Mouse (Mus musculus) myocyte (in vitro differentiated cells): ENCODE data around the gene Frrs1. TPM values are rescaled to one million over a fixed set of nuclear protein-coding genes. Genes with fewer than 3 reads are reported as not detected.
A peak's percentile ranks its signal among the peaks of the same experiment; 100 is the strongest.
"Not testable (repeated sequence)": the region's sequence is repeated elsewhere in the genome, so short reads cannot be mapped to it uniquely, and the experiment has no call there.

ENCODE experiments used
- H3K27me3 ChIP-seq: one replicate; pipeline ENCODE4 v1.6.1; 2011; ENCODE audit not compliant: control insufficient read depth, insufficient read depth, insufficient read length
- H3K36me3 ChIP-seq: one replicate; pipeline ENCODE4 v1.6.1; 2011; ENCODE audit not compliant: control insufficient read depth, insufficient read depth
- H3K4me2 ChIP-seq: one replicate; pipeline ENCODE4 v1.6.1; 2011; ENCODE audit warnings: low read depth, control low read depth
- H3K4me3 ChIP-seq: one replicate; pipeline ENCODE4 v1.5.1; 2011; ENCODE audit warnings: mild to moderate bottlenecking, control low read depth, moderate library complexity
- H3K79me2 ChIP-seq: one replicate; pipeline ENCODE4 v1.6.1; 2011; ENCODE audit not compliant: control insufficient read depth, insufficient read depth
- H3ac ChIP-seq: one replicate; pipeline ENCODE4 v1.6.1; 2011; ENCODE audit not compliant: control insufficient read depth, insufficient read length
- CEBPB ChIP-seq: IDR thresholded peaks from 2 replicates; pipeline ENCODE4 v1.6.1; 2011; ENCODE audit warnings: mild to moderate bottlenecking, moderate library complexity; ENCODE audit not compliant: poor library complexity, insufficient read depth, severe bottlenecking
- E2F4 ChIP-seq: IDR thresholded peaks from one replicate; pipeline ENCODE4 v1.6.1; 2011; ENCODE audit warnings: mild to moderate bottlenecking, control low read depth, moderate library complexity; ENCODE audit not compliant: insufficient read depth
- MAX ChIP-seq: IDR thresholded peaks from one replicate; pipeline ENCODE4 v1.6.1; 2011; ENCODE audit warnings: low read depth, mild to moderate bottlenecking, control low read depth
- MYOD1 ChIP-seq, 3 experiments: IDR thresholded peaks; one replicate each; pipeline ENCODE4 v1.6.1; 2011; ENCODE audit warnings: control low read depth in 2 of 3, low read depth in 2 of 3, mild to moderate bottlenecking in 2 of 3, moderate library complexity in 1 of 3; ENCODE audit not compliant: insufficient read length in 2 of 3, control insufficient read depth in 1 of 3
- MYOG ChIP-seq, 3 experiments: IDR thresholded peaks; one replicate each; pipeline ENCODE4 v1.6.1; 2011; ENCODE audit warnings: control low read depth in 2 of 3, low read depth in 2 of 3, mild to moderate bottlenecking in 2 of 3; ENCODE audit not compliant: insufficient read length in 2 of 3, control insufficient read depth in 1 of 3, insufficient read depth in 1 of 3
- POLR2A ChIP-seq: IDR thresholded peaks from one replicate; pipeline ENCODE4 v1.6.1; 2011; ENCODE audit warnings: low read depth, mild to moderate bottlenecking, control low read depth, moderate library complexity; ENCODE audit not compliant: insufficient read length
- POLR2AphosphoS2 ChIP-seq: IDR thresholded peaks from one replicate; pipeline ENCODE4 v1.6.1; 2011; ENCODE audit warnings: low read depth, control low read depth; ENCODE audit not compliant: insufficient read length
- REST ChIP-seq: IDR thresholded peaks from one replicate; pipeline ENCODE4 v1.6.1; 2011; ENCODE audit warnings: mild to moderate bottlenecking, control low read depth, moderate library complexity; ENCODE audit not compliant: insufficient read depth, insufficient read length
- SRF ChIP-seq: IDR thresholded peaks from one replicate; pipeline ENCODE4 v1.6.1; 2011; ENCODE audit warnings: low read depth; ENCODE audit not compliant: control insufficient read depth, insufficient read length
- TCF12 ChIP-seq: IDR thresholded peaks from one replicate; pipeline ENCODE4 v1.6.1; 2011; ENCODE audit warnings: mild to moderate bottlenecking, control low read depth; ENCODE audit not compliant: poor library complexity, insufficient read depth, severe bottlenecking
- TCF3 ChIP-seq: IDR thresholded peaks from one replicate; pipeline ENCODE4 v1.6.1; 2011; ENCODE audit warnings: low read depth, control low read depth; ENCODE audit not compliant: insufficient read length
- USF1 ChIP-seq: IDR thresholded peaks from one replicate; pipeline ENCODE4 v1.6.1; 2011; ENCODE audit warnings: low read depth, mild to moderate bottlenecking, control low read depth, moderate library complexity
- polyA plus RNA-seq: library from polyadenylated mRNA; unstranded; fragments of >200 nt; fragmentation: generic; extraction: Trizol; gene quantifications from one replicate; pipeline ENCODE4 v1.2.1, GENCODE M21; 2012; ENCODE audit warnings: missing spikeins

Frrs1 gene
- polyA plus RNA-seq: 12.7 TPM

- H3K79me2 ChIP-seq: peaks cover 14% of the 10 kb centered on the region
- H3K4me3 ChIP-seq: no peak within 1 kb of the TSS
- H3ac ChIP-seq: no peak within 1 kb of the TSS
- H3K36me3 ChIP-seq: no peaks in the 10 kb centered on the region
- no peaks in the 10 kb centered on the region for H3K27me3 ChIP-seq
- H3K4me2 ChIP-seq: no peak within 1 kb of the TSS
- no peak for TF ChIP-seq REST
Measured at GRCm38 (mm10) chr3:116858941-116859685, at the start of gene Frrs1. Gene Frrs1 (plus strand): TSS chr3:116859464.

- not testable (repeated sequence) for H3K27me3 ChIP-seq, H3K4me2 ChIP-seq, H3K4me3 ChIP-seq, H3ac ChIP-seq, H3K36me3 ChIP-seq
- H3K79me2 ChIP-seq: peaks cover 22% of the 10 kb centered on the region
Measured at GRCm38 (mm10) chr3:116810351-116810750, 48.9 kb upstream of the Frrs1 start.

DNA sequence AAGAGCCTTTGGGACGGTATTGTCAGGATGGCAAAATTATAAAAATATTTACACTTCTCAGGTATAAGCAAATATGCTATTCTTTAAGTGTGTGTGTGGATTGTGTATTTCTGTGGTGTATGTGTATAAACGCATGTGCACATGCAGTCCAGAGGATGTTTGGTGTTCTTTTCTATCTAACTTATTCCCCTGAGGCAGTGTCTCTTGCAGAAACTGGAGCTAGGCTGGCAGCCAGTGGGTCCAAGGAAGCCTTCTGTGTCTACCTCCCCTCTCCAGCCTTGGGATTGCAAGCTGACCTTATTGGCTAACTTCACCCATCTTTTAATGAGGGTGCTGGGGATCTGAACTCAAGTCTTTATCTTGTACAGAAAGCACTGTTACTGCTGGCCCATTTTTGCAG lies 46.3 kb upstream of the Frrs1 start:
- no peak overlapping the region for H3ac ChIP-seq
- no peak overlapping the region for H3K4me3 ChIP-seq
- no peaks in the 10 kb centered on the region for H3K36me3 ChIP-seq
- TF ChIP-seq POLR2AphosphoS2: no peak
- TF ChIP-seq E2F4: no peak
- TF ChIP-seq POLR2A: no peak
- no peak for TF ChIP-seq TCF12
- no peak for TF ChIP-seq MYOG (IDR thresholded peaks at IDR 0.05; ENCODE audit: control insufficient read depth in 1 of 3, insufficient read depth in 1 of 3, insufficient read length in 2 of 3, low read depth in 2 of 3)
- TF ChIP-seq MAX: no peak
- no peak for TF ChIP-seq SRF
- no peak for TF ChIP-seq USF1
- no peak for TF ChIP-seq TCF3
- no peak for TF ChIP-seq MYOD1 (IDR thresholded peaks at IDR 0.05; ENCODE audit: control insufficient read depth in 1 of 3, insufficient read length in 2 of 3, low read depth in 2 of 3)
- TF ChIP-seq CEBPB: no peak
- no peak for TF ChIP-seq REST
- H3K27me3 ChIP-seq: no peaks in the 10 kb centered on the region
- H3K4me2 ChIP-seq: no peak overlapping the region
- no peaks in the 10 kb centered on the region for H3K79me2 ChIP-seq

- no peak overlapping the region for H3K4me3 ChIP-seq
- TF ChIP-seq MYOD1 (IDR thresholded peaks at IDR 0.05; ENCODE audit: control insufficient read depth in 1 of 3, insufficient read length in 2 of 3, low read depth in 2 of 3): peak in 1 of 3 experiments; percentile 37
- no peak for TF ChIP-seq POLR2AphosphoS2
Measured at GRCm38 (mm10) chr3:116815305-116815797, 43.9 kb upstream of the Frrs1 start.

GRCm38 (mm10) chr3:116815916-116816315 lies 43.3 kb upstream of the Frrs1 start:
- H3ac ChIP-seq: no peak overlapping the region
- peak overlapping the region; percentile 26 for H3K4me2 ChIP-seq
- TF ChIP-seq REST (no peak), E2F4 (no peak), MAX (no peak), SRF (no peak), MYOG (IDR thresholded peaks at IDR 0.05; ENCODE audit: control insufficient read depth in 1 of 3, insufficient read depth in 1 of 3, insufficient read length in 2 of 3, low read depth in 2 of 3) (no peak), TCF12 (no peak)
- H3K79me2 ChIP-seq: no peaks in the 10 kb centered on the region
- H3K27me3 ChIP-seq: no peaks in the 10 kb centered on the region
- no peak overlapping the region for H3K4me3 ChIP-seq
- no peaks in the 10 kb centered on the region for H3K36me3 ChIP-seq

More at GRCm38 (mm10) chr3:116815305-116815797, 43.9 kb upstream of the Frrs1 start:
- Histone ChIP-seq H3K4me2 (peak overlapping the region; percentile 26), H3K79me2 (no peaks in the 10 kb centered on the region), H3ac (no peak overlapping the region), H3K36me3 (no peaks in the 10 kb centered on the region), H3K27me3 (no peaks in the 10 kb centered on the region)

DNA sequence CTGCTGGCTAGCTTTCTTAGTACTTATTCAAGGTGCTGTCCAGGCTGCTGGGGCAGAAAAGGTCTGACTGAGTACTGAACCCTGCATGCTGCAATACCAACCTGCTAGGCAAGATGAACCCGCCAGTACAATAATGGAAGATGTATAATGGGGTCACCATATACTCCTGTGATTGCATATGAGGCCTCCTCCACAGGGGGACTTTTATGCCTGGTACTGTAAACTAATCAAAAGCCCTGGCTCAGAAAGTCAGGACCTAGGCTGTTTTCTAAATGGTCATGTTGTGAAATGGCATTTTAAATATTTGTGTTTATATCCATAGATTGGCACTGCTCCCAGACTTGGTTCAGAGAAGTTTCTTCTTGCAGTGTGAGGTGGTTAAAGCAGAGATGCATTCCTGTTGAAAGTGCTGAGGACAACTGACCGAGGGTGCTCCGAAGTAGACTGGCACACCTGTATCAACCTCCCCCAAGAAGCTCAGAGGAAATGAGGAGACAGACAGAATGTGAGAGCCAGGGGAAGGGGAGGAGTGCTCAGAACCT lies 42.5 kb upstream of the Frrs1 start:
- no peaks in the 10 kb centered on the region for H3K27me3 ChIP-seq
- TF ChIP-seq MYOG (IDR thresholded peaks at IDR 0.05; ENCODE audit: control insufficient read depth in 1 of 3, insufficient read depth in 1 of 3, insufficient read length in 2 of 3, low read depth in 2 of 3): no peak
- no peak for TF ChIP-seq TCF3
- no peak for TF ChIP-seq POLR2AphosphoS2
- no peak for TF ChIP-seq USF1
- no peak for TF ChIP-seq MYOD1 (IDR thresholded peaks at IDR 0.05; ENCODE audit: control insufficient read depth in 1 of 3, insufficient read length in 2 of 3, low read depth in 2 of 3)
- no peak for TF ChIP-seq CEBPB
- no peak for TF ChIP-seq POLR2A
- TF ChIP-seq E2F4: no peak
- TF ChIP-seq MAX: no peak
- no peak for TF ChIP-seq REST
- no peaks in the 10 kb centered on the region for H3K36me3 ChIP-seq
- no peaks in the 10 kb centered on the region for H3K79me2 ChIP-seq
- H3ac ChIP-seq: no peak overlapping the region
- no peak overlapping the region for H3K4me2 ChIP-seq
- H3K4me3 ChIP-seq: no peak overlapping the region
